28 mouse cellular contexts compared by ENCODE assay signal in genomic region chr6:35599841-35600240, GRCm38 (mm10).
"Had no signal": no experiment of that assay in that cellular context is flagged by ENCODE, and none has a peak within 500 bp of the region (broad histone marks: within the 10 kb centered on the region; RNA-seq: fewer than 3 reads in every experiment).

No protein-coding gene starts in this region.

- H3K4me3 ChIP-seq: embryonic facial prominence, embryonic 10.5 days; embryonic facial prominence, embryonic 12.5 days; embryonic facial prominence, embryonic 13.5 days; embryonic facial prominence, embryonic 15.5 days; erythroblast, embryonic 14.5 days; forebrain, embryonic 10.5 days; forebrain, embryonic 12.5 days; forebrain, embryonic 13.5 days; forebrain, embryonic 15.5 days; heart, adult 2 months had no signal

- H3K4me2 ChIP-seq: embryonic facial prominence, embryonic 12.5 days; embryonic facial prominence, embryonic 13.5 days; embryonic facial prominence, embryonic 15.5 days; forebrain, embryonic 12.5 days; forebrain, embryonic 13.5 days; forebrain, embryonic 15.5 days had no signal

- DNase-seq: cerebellum, adult 18-20 months; cerebellum, adult 2 months; cerebellum, adult 8-10 months; cerebellum, adult 9-10 months; cerebellum, adult 9-11 months; cerebellum, postnatal 10 days; cerebellum, postnatal 14 days; cerebellum, postnatal 25 days; cerebellum, postnatal 36 days; embryo, embryonic 11 days; forebrain, postnatal 0 days; gastrocnemius, adult 2 months; gastrocnemius, postnatal 10 days; gastrocnemius, postnatal 14 days; gastrocnemius, postnatal 25 days; gastrocnemius, postnatal 36 days; heart, adult 2 months had no signal

- H3K4me1 ChIP-seq: embryonic facial prominence, embryonic 10.5 days; embryonic facial prominence, embryonic 12.5 days; embryonic facial prominence, embryonic 13.5 days; embryonic facial prominence, embryonic 15.5 days; forebrain, embryonic 10.5 days; forebrain, embryonic 12.5 days had no signal

- ATAC-seq: forebrain, embryonic 13.5 days; forebrain, embryonic 14.5 days; forebrain, embryonic 15.5 days; forebrain, embryonic 16.5 days; forebrain, postnatal 0 days had no signal

- H3K9ac ChIP-seq: embryonic facial prominence, embryonic 12.5 days; embryonic facial prominence, embryonic 13.5 days; embryonic facial prominence, embryonic 15.5 days; forebrain, embryonic 12.5 days; forebrain, embryonic 13.5 days; forebrain, embryonic 15.5 days; forebrain, postnatal 0 days had no signal

- H3K9me3 ChIP-seq: embryonic facial prominence, embryonic 10.5 days; embryonic facial prominence, embryonic 13.5 days; embryonic facial prominence, embryonic 15.5 days; forebrain, embryonic 10.5 days; forebrain, embryonic 12.5 days; forebrain, embryonic 13.5 days; forebrain, embryonic 15.5 days had no signal

- H3K27me3 ChIP-seq: embryonic facial prominence, embryonic 12.5 days; embryonic facial prominence, embryonic 13.5 days; embryonic facial prominence, embryonic 15.5 days; forebrain, embryonic 12.5 days; forebrain, embryonic 13.5 days; forebrain, embryonic 15.5 days had no signal

- H3K36me3 ChIP-seq: embryonic facial prominence, embryonic 10.5 days; embryonic facial prominence, embryonic 12.5 days; embryonic facial prominence, embryonic 13.5 days; embryonic facial prominence, embryonic 15.5 days; forebrain, embryonic 10.5 days; forebrain, embryonic 12.5 days; forebrain, embryonic 15.5 days had no signal

- H3K27ac ChIP-seq: embryonic facial prominence, embryonic 10.5 days; embryonic facial prominence, embryonic 12.5 days; embryonic facial prominence, embryonic 13.5 days; embryonic facial prominence, embryonic 15.5 days; forebrain, embryonic 10.5 days; forebrain, embryonic 12.5 days; forebrain, embryonic 13.5 days; forebrain, embryonic 15.5 days; heart, adult 2 months had no signal
